Mouse (Mus musculus) frontal cortex, postnatal 14 days (tissue): ENCODE measurements around the gene Snx33.
"Not testable (repeated sequence)": the region's sequence is repeated elsewhere in the genome, so short reads cannot be mapped to it uniquely, and the experiment has no call there.

Experiments
- DNase-seq, 2 experiments: peaks; one replicate each; pipeline ENCODE4 v3.0.0; 2022; ENCODE audit warnings: low spot score in 2 of 2

The Snx33 gene

GRCm38 (mm10) chr9:56925291-56926024 lies 2.7 kb downstream of the Snx33 start:
- no peak for DNase-seq

GRCm38 (mm10) chr9:56924651-56925027 lies 3.5 kb downstream of the Snx33 start:
- DNase-seq: no peak

- DNase-seq: no peak
Observed at GRCm38 (mm10) chr9:56923841-56924650, 4.1 kb downstream of the Snx33 start.

GRCm38 (mm10) chr9:56922746-56923145 lies 5.4 kb downstream of the Snx33 start:
- no peak for DNase-seq

- DNase-seq: no peak
Observed at GRCm38 (mm10) chr9:56918466-56918865, 9.7 kb downstream of the Snx33 start.

- DNase-seq: no peak
Observed at GRCm38 (mm10) chr9:56917131-56917530, 11.0 kb downstream of the Snx33 start.

GRCm38 (mm10) chr9:56915695-56916410 lies 12.3 kb downstream of the Snx33 start:
- DNase-seq: no peak

- no peak for DNase-seq
Observed at GRCm38 (mm10) chr9:56915116-56915515, 13.1 kb downstream of the Snx33 start.

GRCm38 (mm10) chr9:56913991-56914390 lies 14.2 kb downstream of the Snx33 start:
- no peak for DNase-seq

- no peak for DNase-seq
Observed at GRCm38 (mm10) chr9:56911017-56911416, 17.2 kb downstream of the Snx33 start.

GRCm38 (mm10) chr9:56909991-56910390 lies 18.2 kb downstream of the Snx33 start:
- DNase-seq: not testable (repeated sequence)

- no peak for DNase-seq
Observed at GRCm38 (mm10) chr9:56907549-56907948, 20.6 kb downstream of the Snx33 start.

GRCm38 (mm10) chr9:56903662-56904061 lies 24.5 kb downstream of the Snx33 start:
- DNase-seq: no peak

- DNase-seq: no peak
Observed at GRCm38 (mm10) chr9:56901187-56901586, 27.0 kb downstream of the Snx33 start.

GRCm38 (mm10) chr9:56900571-56900970 lies 27.6 kb downstream of the Snx33 start:
- DNase-seq: no peak

GRCm38 (mm10) chr9:56900060-56900459 lies 28.1 kb downstream of the Snx33 start:
- no peak for DNase-seq

- DNase-seq: no peak
Observed at GRCm38 (mm10) chr9:56899409-56899808, 28.8 kb downstream of the Snx33 start.

GRCm38 (mm10) chr9:56896779-56897178 lies 31.4 kb downstream of the Snx33 start:
- DNase-seq: no peak

- no peak for DNase-seq
Observed at GRCm38 (mm10) chr9:56894006-56894405, 34.2 kb downstream of the Snx33 start.

- no peak for DNase-seq
Observed at GRCm38 (mm10) chr9:56893313-56893712, 34.9 kb downstream of the Snx33 start.

GRCm38 (mm10) chr9:56892111-56892510 lies 36.1 kb downstream of the Snx33 start:
- DNase-seq: no peak

GRCm38 (mm10) chr9:56891517-56892011 lies 36.6 kb downstream of the Snx33 start:
- DNase-seq: peak; percentile 54 to 61
